Mouse (Mus musculus) E14TG2a.4 (cell line): ENCODE data around the gene Ccdc184.

ENCODE experiments used
- H3K27me3 ChIP-seq: 2 replicates; pipeline ENCODE4 v1.6.1; 2014; ENCODE audit warnings: low read length, control low read depth; ENCODE audit not compliant: insufficient read depth
- H3K36me3 ChIP-seq: 2 replicates; pipeline ENCODE4 v1.6.1; 2014; ENCODE audit warnings: low read length, control low read depth; ENCODE audit not compliant: insufficient read depth
- H3K4me1 ChIP-seq: replicated peaks from 2 replicates; pipeline ENCODE4 v1.6.1; 2014; ENCODE audit warnings: low read depth, low read length, control low read depth
- H3K4me3 ChIP-seq: replicated peaks from 2 replicates; pipeline ENCODE4 v1.5.1; 2014; ENCODE audit warnings: mild to moderate bottlenecking, low read length
- H3K9me3 ChIP-seq: 2 replicates; pipeline ENCODE4 v1.6.1; 2014; ENCODE audit warnings: low read length, control low read depth
- CTCF ChIP-seq: conservative IDR thresholded peaks from 2 replicates; pipeline ENCODE4 v1.5.1; 2014; ENCODE audit warnings: low read length
- NANOG ChIP-seq: IDR thresholded peaks from 2 replicates; pipeline ENCODE4 v1.6.1; 2014; ENCODE audit warnings: borderline replicate concordance, low read length, mixed read lengths
- POU5F1 ChIP-seq: IDR thresholded peaks from 2 replicates; pipeline ENCODE4 v1.6.1; 2014; ENCODE audit warnings: low read length, borderline replicate concordance

Gene Ccdc184

DNA sequence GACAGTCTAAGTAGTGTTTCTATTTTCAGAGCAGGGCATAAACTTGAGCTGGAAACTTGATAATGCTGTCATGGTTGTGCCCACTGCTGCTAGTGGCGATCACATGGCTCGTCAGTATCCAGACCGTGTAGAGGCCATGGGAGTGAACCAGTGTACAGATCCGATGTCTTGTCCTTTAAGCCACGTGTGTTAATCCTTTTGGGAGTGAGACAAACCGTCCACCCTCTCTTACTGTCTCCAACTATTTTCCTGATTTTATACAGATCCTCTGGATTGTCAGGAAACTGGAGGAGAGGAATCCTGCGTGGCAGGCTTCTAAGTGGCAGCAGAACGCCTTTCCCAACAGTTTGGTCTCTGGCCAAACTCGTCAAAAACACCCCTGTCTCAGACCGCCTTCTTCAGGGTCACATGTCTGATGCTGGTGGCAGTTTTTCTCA, 17.8 kb upstream of the Ccdc184 start:
- H3K36me3 ChIP-seq = no peaks in the 10 kb centered on the region
- peaks cover 29% of the 10 kb centered on the region for H3K9me3 ChIP-seq
- TF ChIP-seq NANOG (no peak), CTCF (no peak), POU5F1 (no peak)
- no peaks in the 10 kb centered on the region for H3K27me3 ChIP-seq
- peaks cover 22% of the 10 kb centered on the region for H3K4me1 ChIP-seq
- no peak overlapping the region for H3K4me3 ChIP-seq

DNA sequence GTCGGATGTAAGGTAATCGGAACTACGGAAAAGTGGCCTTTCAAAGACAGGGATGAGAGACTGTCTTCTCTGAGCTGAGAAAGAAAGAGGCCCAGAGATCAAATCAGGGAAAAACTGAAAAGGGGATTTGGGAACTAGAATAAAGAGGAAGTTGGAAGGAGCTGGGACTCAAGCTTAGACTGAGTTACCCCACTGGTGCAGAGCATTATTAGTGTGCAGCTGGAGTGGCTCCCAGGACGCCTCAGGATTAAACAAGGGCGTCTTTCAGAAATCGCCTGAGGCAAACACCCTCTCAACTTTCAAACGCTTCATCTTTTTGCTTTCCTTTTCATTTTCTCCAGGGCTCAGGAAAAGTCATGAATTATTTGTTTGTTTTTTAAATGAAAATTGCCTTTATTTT, 14.0 kb upstream of the Ccdc184 start:
- TF ChIP-seq CTCF (no peak), NANOG (no peak), POU5F1 (no peak)
- peaks cover 18% of the 10 kb centered on the region for H3K4me1 ChIP-seq
- H3K36me3 ChIP-seq = no peaks in the 10 kb centered on the region
- H3K27me3 ChIP-seq = no peaks in the 10 kb centered on the region
- H3K9me3 ChIP-seq = peaks cover 11% of the 10 kb centered on the region
- no peak overlapping the region for H3K4me3 ChIP-seq

DNA sequence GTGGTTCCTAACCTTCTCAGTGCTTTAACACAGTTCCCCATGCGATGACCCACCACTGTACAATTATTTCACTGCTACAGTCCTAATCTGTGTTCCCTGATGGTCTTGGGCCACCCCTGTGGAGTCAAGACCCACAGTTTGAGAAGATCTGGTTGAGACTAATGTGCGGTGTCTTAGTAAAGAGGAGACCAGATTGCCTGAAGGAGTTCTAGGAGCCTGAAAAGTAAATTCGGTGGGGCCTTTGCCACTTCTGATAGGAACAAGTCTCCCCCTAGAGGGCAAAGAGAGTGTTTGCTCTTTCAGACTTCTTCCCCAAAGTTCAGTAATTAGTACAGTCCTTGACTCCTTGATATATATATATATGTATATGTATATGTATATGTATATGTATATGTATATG, 13.3 kb upstream of the Ccdc184 start:
- H3K27me3 ChIP-seq = no peaks in the 10 kb centered on the region
- H3K36me3 ChIP-seq = no peaks in the 10 kb centered on the region
- H3K9me3 ChIP-seq = 0 out of 2 replicates have a peak, but pooled peaks cover 5% of the 10 kb centered on the region
- H3K4me3 ChIP-seq = no peak overlapping the region
- TF ChIP-seq CTCF (peak; percentile 60), POU5F1 (no peak)
- peaks cover 18% of the 10 kb centered on the region for H3K4me1 ChIP-seq

DNA sequence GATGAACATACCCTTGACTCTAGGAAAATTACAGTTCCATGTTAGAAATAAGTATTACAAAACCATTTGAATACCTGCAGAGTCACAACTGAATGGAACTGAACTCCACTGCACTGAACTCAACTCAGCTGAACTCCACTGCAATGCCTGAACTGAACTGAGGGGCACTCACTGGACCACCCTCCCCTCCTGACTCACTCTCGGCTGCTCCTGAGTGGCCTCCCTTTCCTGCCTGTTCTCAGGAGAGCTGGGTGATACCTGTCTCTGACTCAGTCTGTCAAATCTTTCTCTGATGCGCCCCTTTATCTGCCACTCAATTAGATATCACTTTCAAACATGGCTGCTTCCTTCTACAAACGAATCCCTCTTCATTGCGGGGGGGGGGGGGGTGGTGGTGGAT, 12.8 kb upstream of the Ccdc184 start:
- Histone ChIP-seq H3K9me3 (0 out of 2 replicates have a peak, but pooled peaks cover under 1% of the 10 kb centered on the region), H3K4me1 (peaks cover 18% of the 10 kb centered on the region), H3K27me3 (no peaks in the 10 kb centered on the region), H3K4me3 (no peak overlapping the region), H3K36me3 (no peaks in the 10 kb centered on the region)
- TF ChIP-seq POU5F1 (no peak), NANOG (no peak), CTCF (no peak)

DNA sequence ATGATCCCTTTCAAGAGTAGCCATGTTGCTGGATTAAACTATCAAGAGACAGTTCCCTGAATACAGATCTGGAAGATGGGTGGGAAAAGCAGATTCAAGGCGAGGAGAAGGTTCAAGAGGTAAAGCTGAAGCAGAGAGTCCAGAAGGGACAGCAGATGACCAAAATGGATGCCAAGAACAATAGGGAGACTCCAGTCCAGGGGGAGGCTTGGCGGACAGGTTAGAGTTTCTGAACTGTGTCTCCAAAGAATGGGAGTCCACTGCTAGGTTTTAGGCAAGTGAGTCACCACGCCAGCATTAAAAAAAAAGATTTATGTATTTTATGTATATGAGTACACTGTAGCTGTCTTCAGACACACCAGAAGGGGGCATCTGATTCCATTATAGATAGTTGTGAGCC, 12.3 kb upstream of the Ccdc184 start:
- H3K4me1 ChIP-seq = peaks cover 18% of the 10 kb centered on the region
- no peaks in the 10 kb centered on the region for H3K36me3 ChIP-seq
- H3K9me3 ChIP-seq = no peaks in the 10 kb centered on the region
- H3K4me3 ChIP-seq = no peak overlapping the region
- no peaks in the 10 kb centered on the region for H3K27me3 ChIP-seq
- TF ChIP-seq POU5F1 (no peak), NANOG (no peak), CTCF (no peak)

DNA sequence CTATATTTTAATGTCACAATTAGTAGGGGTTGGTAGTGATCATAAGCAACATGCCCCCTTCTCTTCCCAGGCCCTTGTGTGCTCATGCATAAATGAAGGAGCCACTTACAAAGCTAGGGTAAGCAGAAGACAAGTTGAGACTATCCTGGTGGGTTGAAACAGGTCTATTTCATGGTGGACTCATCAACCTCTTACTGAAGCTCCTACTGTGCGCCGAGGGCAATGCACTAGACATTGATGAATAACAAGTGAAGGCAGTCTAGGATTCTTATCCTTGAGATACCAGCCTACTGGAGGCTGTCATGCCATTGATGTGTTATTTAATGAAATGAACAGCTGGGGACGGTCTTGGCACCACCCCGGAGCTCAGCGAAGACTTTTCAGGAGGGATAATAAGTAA, 11.7 kb upstream of the Ccdc184 start:
- Histone ChIP-seq H3K36me3 (no peaks in the 10 kb centered on the region), H3K27me3 (no peaks in the 10 kb centered on the region), H3K4me1 (peaks cover 23% of the 10 kb centered on the region), H3K4me3 (no peak overlapping the region), H3K9me3 (no peaks in the 10 kb centered on the region)
- TF ChIP-seq NANOG = no peak

DNA sequence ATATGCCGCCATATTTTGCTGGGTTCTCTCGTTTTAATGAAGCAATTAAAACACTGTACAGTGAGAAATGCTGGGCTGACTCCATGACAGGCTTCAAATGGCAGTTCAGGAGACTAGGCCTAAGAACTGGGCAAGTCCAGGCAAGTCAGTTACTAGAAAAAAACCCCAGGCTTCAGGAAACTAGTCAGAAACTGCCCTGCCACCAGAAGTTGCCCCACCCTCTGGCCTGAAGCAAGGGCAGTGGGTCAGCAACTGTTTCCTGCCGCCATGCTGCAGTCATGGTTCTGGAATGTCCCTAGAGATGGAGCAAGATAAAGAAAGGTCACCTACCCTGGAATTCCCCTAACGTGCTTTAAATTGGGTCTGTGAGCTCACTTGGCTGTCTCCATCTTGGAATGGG, 11.0 kb upstream of the Ccdc184 start:
- Histone ChIP-seq H3K27me3 (no peaks in the 10 kb centered on the region), H3K9me3 (no peaks in the 10 kb centered on the region), H3K36me3 (no peaks in the 10 kb centered on the region), H3K4me1 (peaks cover 28% of the 10 kb centered on the region), H3K4me3 (no peak overlapping the region)
- TF ChIP-seq NANOG (no peak), CTCF (no peak), POU5F1 (no peak)

DNA sequence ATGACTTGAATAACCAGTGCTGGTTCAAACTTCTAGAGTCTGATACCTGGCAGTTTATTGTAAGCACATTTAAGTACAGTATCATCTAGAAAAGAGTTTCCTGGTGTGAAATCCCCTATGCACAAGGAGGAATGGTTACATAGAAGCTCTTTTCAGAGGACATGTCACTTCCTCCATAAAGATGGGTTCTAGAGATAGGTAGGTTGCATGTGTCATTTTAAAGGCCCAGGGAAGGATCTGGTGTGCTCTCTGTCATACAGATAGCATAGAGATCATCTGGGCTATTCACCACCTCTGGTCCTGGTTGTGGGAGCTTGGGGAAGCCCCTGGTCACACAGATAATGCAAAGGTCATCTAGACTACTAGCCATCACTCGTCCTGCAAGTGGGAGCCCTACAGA, 9.7 kb upstream of the Ccdc184 start:
- peaks cover 7% of the 10 kb centered on the region; the same call in 1 of the 2 replicates for H3K27me3 ChIP-seq
- no peaks in the 10 kb centered on the region for H3K9me3 ChIP-seq
- H3K4me1 ChIP-seq = peaks cover 36% of the 10 kb centered on the region
- no peak overlapping the region for H3K4me3 ChIP-seq
- no peaks in the 10 kb centered on the region for H3K36me3 ChIP-seq
- no peak for TF ChIP-seq NANOG
- TF ChIP-seq CTCF = no peak
- TF ChIP-seq POU5F1 = no peak

DNA sequence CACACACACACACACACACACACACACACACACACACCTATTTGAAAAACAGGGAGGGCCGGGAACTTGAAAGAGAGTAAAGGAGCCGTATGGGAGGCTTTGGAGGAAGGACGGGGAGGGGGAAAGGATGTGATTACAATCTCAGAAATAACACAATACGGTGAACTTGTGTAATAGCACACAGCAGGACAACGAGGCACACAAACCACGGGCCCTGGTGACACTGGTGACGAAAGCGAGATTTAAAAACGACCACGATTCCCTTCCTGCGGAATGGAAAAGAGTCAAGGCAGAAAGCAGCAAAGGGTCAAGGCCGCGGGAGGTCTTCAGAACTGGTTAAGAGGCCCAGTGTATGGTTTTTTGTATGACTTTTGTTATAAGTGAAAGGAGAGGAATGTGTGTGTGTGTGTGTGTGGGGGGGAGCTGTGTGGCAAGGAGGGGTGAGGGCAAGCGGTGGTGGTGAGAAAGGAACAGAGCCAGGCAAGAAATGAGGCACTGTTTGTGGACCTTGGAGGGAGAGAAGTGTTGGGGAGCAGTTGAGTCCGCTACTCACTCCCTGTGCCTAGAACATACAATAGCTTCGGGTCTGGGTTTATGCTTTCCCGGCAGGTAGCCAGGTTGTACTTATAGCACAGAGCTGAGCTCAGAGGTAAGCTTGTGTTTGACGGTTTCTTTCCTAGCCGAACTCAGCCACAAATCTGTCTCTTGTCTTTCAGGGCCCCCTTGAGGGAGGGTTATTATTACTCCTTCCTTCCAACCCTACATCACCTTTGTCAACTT, 5.7 kb upstream of the Ccdc184 start:
- Histone ChIP-seq H3K27me3 (peaks cover 18% of the 10 kb centered on the region), H3K36me3 (no peaks in the 10 kb centered on the region), H3K4me1 (peaks cover 18% of the 10 kb centered on the region), H3K9me3 (no peaks in the 10 kb centered on the region), H3K4me3 (no peak overlapping the region)
- TF ChIP-seq CTCF (no peak), POU5F1 (no peak), NANOG (no peak)
